Mouse (Mus musculus) fat pad, adult 2 months (tissue): Measurements from ENCODE around the gene Ankrd28.

Experiments
- DNase-seq: peaks from one replicate; pipeline ENCODE4 v3.0.0-alpha.2; 2011; ENCODE audit warnings: low read depth, low spot score; ENCODE audit errors: extremely low read depth

The Ankrd28 gene

GRCm38 (mm10) chr14:31652106-31652505 lies 178.3 kb downstream of the Ankrd28 start:
- no peak for DNase-seq

- no peak for DNase-seq
These were observed 179.2 kb downstream of the Ankrd28 start for GRCm38 (mm10) chr14:31651206-31651605.

- no peak for DNase-seq
These were observed 180.1 kb downstream of the Ankrd28 start for GRCm38 (mm10) chr14:31650347-31650746.
